Mouse (Mus musculus) forebrain, embryonic 12.5 days (tissue): ENCODE results near the gene Mdm4. TPM values are rescaled to one million over a fixed set of nuclear protein-coding genes. Genes with fewer than 3 reads are reported as not detected.
"Not testable (repeated sequence)": the region's sequence is repeated elsewhere in the genome, so short reads cannot be mapped to it uniquely, and the experiment has no call there.

ENCODE experiments used
- ATAC-seq: fragments of 200-750 bp; cut with Nextera tagmentation; 2 replicates; pipeline ENCODE4 v1.8.0; 2017; ENCODE audit warnings: moderate TSS enrichment; ENCODE audit not compliant: low FRiP score
- H3K27ac ChIP-seq: fragments of 300-500 bp; sonication (generic); 2 replicates; pipeline ENCODE4 v1.5.1; 2016; ENCODE audit warnings: mild to moderate bottlenecking
- H3K27me3 ChIP-seq: fragments of 300-500 bp; sonication (generic); 2 replicates; pipeline ENCODE4 v1.6.1; 2016; ENCODE audit warnings: mild to moderate bottlenecking
- H3K36me3 ChIP-seq: fragments of 300-500 bp; sonication (generic); replicated peaks from 2 replicates; pipeline ENCODE4 v1.6.1; 2016; ENCODE audit warnings: mild to moderate bottlenecking
- H3K4me1 ChIP-seq: fragments of 300-500 bp; sonication (generic); 2 replicates; pipeline ENCODE4 v1.6.1; 2016
- H3K4me2 ChIP-seq: fragments of 300-500 bp; sonication (generic); 2 replicates; pipeline ENCODE4 v1.6.1; 2016; ENCODE audit warnings: mild to moderate bottlenecking, moderate library complexity
- H3K4me3 ChIP-seq: fragments of 300-500 bp; sonication (generic); replicated peaks from 2 replicates; pipeline ENCODE4 v1.5.1; 2016; ENCODE audit warnings: mild to moderate bottlenecking
- H3K9ac ChIP-seq: fragments of 300-500 bp; sonication (generic); 2 replicates; pipeline ENCODE4 v1.6.1; 2016; ENCODE audit warnings: mild to moderate bottlenecking
- H3K9me3 ChIP-seq: fragments of 300-500 bp; sonication (generic); 2 replicates; pipeline ENCODE4 v1.6.1; 2016
- WGBS: fragments of 180-500 bp; shearing (Covaris S2); methylation state at CpG from one replicate; pipeline ENCODE4 v1.1.7; 2016; 5-methylcytosine and 5-hydroxymethylcytosine counted together
- polyA plus RNA-seq: library from polyadenylated mRNA; unstranded; fragments of >200 nt; fragmentation: Nextera tagmentation; extraction: Ambion mirVana; gene quantifications from 2 replicates; pipeline ENCODE4 v1.2.1, GENCODE M21; 2016

Gene Mdm4
- polyA plus RNA-seq, 1 experiment from 2014 or later = 53.1 TPM

- 93% methylated on average over 12 of the region's 13 CpGs for WGBS
- ATAC-seq = no peak
- no peak overlapping the region for H3K9ac ChIP-seq
- H3K27me3 ChIP-seq = no peaks in the 10 kb centered on the region
- H3K36me3 ChIP-seq = peaks cover 61% of the 10 kb centered on the region
- no peaks in the 10 kb centered on the region for H3K9me3 ChIP-seq
- no peak overlapping the region for H3K4me3 ChIP-seq
- H3K4me1 ChIP-seq = no peaks in the 10 kb centered on the region
- H3K4me2 ChIP-seq = no peak overlapping the region
- H3K27ac ChIP-seq = no peak overlapping the region
These were observed 18.2 kb downstream of the Mdm4 start for GRCm38 (mm10) chr1:133011955-133012841.

- Histone ChIP-seq H3K4me2 (no peak overlapping the region), H3K4me3 (no peak overlapping the region), H3K27me3 (no peaks in the 10 kb centered on the region), H3K4me1 (no peaks in the 10 kb centered on the region), H3K36me3 (peaks cover 58% of the 10 kb centered on the region), H3K9ac (no peak overlapping the region), H3K9me3 (no peaks in the 10 kb centered on the region), H3K27ac (no peak overlapping the region)
- WGBS = 91% methylated on average over 3 of the region's 3 CpGs
- no peak for ATAC-seq
These were observed 23.8 kb downstream of the Mdm4 start for GRCm38 (mm10) chr1:133006571-133006970.

- H3K27ac ChIP-seq = no peak overlapping the region
- H3K9ac ChIP-seq = no peak overlapping the region
- no peaks in the 10 kb centered on the region for H3K4me1 ChIP-seq
- ATAC-seq = no peak
- no peaks in the 10 kb centered on the region for H3K9me3 ChIP-seq
- H3K4me2 ChIP-seq = no peak overlapping the region
- 98% methylated on average over 6 of the region's 6 CpGs for WGBS
- no peaks in the 10 kb centered on the region for H3K27me3 ChIP-seq
- no peak overlapping the region for H3K4me3 ChIP-seq
- peaks cover 84% of the 10 kb centered on the region for H3K36me3 ChIP-seq
These were observed 30.0 kb downstream of the Mdm4 start for GRCm38 (mm10) chr1:133000347-133000746.

GRCm38 (mm10) chr1:132991580-132991979 is 38.8 kb downstream of the Mdm4 start:
- Histone ChIP-seq H3K9me3 (no peaks in the 10 kb centered on the region), H3K36me3 (peaks cover 82% of the 10 kb centered on the region), H3K27ac (no peak overlapping the region), H3K9ac (no peak overlapping the region), H3K4me1 (no peaks in the 10 kb centered on the region), H3K4me2 (no peak overlapping the region), H3K4me3 (no peak overlapping the region), H3K27me3 (no peaks in the 10 kb centered on the region)
- WGBS = 97% methylated on average over 7 of the region's 7 CpGs
- ATAC-seq = no peak

- H3K27me3 ChIP-seq = no peaks in the 10 kb centered on the region
- no peak for ATAC-seq
- H3K4me2 ChIP-seq = no peak overlapping the region
- H3K27ac ChIP-seq = no peak overlapping the region
- no peak overlapping the region for H3K9ac ChIP-seq
- no peak overlapping the region for H3K4me3 ChIP-seq
- no peaks in the 10 kb centered on the region for H3K9me3 ChIP-seq
- H3K4me1 ChIP-seq = no peaks in the 10 kb centered on the region
- peaks cover 78% of the 10 kb centered on the region for H3K36me3 ChIP-seq
- 99% methylated on average over 3 of the region's 3 CpGs for WGBS
These were observed 39.6 kb downstream of the Mdm4 start for GRCm38 (mm10) chr1:132990733-132991132.

- peaks cover 77% of the 10 kb centered on the region for H3K36me3 ChIP-seq
- not testable (repeated sequence) for H3K4me2 ChIP-seq, H3K4me3 ChIP-seq, H3K27me3 ChIP-seq, H3K27ac ChIP-seq, H3K4me1 ChIP-seq, H3K9ac ChIP-seq, ATAC-seq, H3K9me3 ChIP-seq
- WGBS = 92% methylated on average over 12 of the region's 12 CpGs
These were observed 41.6 kb downstream of the Mdm4 start for GRCm38 (mm10) chr1:132988556-132989459.

- H3K27ac ChIP-seq = no peak overlapping the region
- H3K36me3 ChIP-seq = peaks cover 45% of the 10 kb centered on the region
- H3K9ac ChIP-seq = no peak overlapping the region
- H3K4me3 ChIP-seq = no peak overlapping the region
- no peaks in the 10 kb centered on the region; the same call in 1 of the 2 replicates for H3K4me1 ChIP-seq
- peak; percentile 72; the same call in 1 of the 2 replicates for ATAC-seq
- 65% methylated on average over 7 of the region's 7 CpGs for WGBS
- no peaks in the 10 kb centered on the region for H3K9me3 ChIP-seq
- no peak overlapping the region for H3K4me2 ChIP-seq
- H3K27me3 ChIP-seq = no peaks in the 10 kb centered on the region
These were observed 47.6 kb downstream of the Mdm4 start for GRCm38 (mm10) chr1:132982728-132983127.

GRCm38 (mm10) chr1:132981232-132981631 is 49.1 kb downstream of the Mdm4 start:
- Histone ChIP-seq H3K27me3 (no peaks in the 10 kb centered on the region), H3K9me3 (no peaks in the 10 kb centered on the region), H3K27ac (no peak overlapping the region), H3K4me3 (no peak overlapping the region), H3K9ac (no peak overlapping the region), H3K36me3 (peaks cover 39% of the 10 kb centered on the region), H3K4me2 (no peak overlapping the region), H3K4me1 (no peaks in the 10 kb centered on the region; the same call in 1 of the 2 replicates)
- 91% methylated on average over 6 of the region's 6 CpGs for WGBS
- no peak for ATAC-seq

GRCm38 (mm10) chr1:132977402-132977801 is 53.0 kb downstream of the Mdm4 start:
- WGBS = 84% methylated on average over 1 of the region's 1 CpGs
- ATAC-seq = no peak
- Histone ChIP-seq H3K9me3 (no peaks in the 10 kb centered on the region), H3K9ac (no peak overlapping the region), H3K36me3 (peaks cover 10% of the 10 kb centered on the region), H3K27me3 (no peaks in the 10 kb centered on the region), H3K4me2 (no peak overlapping the region), H3K27ac (no peak overlapping the region), H3K4me3 (no peak overlapping the region), H3K4me1 (no peaks in the 10 kb centered on the region; the same call in 1 of the 2 replicates)

GRCm38 (mm10) chr1:132968659-132969058 is 61.7 kb downstream of the Mdm4 start:
- ATAC-seq = no peak
- no peaks in the 10 kb centered on the region for H3K4me1 ChIP-seq
- H3K27me3 ChIP-seq = no peaks in the 10 kb centered on the region
- no peak overlapping the region for H3K4me2 ChIP-seq
- no peak overlapping the region for H3K4me3 ChIP-seq
- H3K9ac ChIP-seq = no peak overlapping the region
- no peaks in the 10 kb centered on the region for H3K9me3 ChIP-seq
- no peaks in the 10 kb centered on the region for H3K36me3 ChIP-seq
- 25% methylated on average over 6 of the region's 6 CpGs for WGBS
- no peak overlapping the region for H3K27ac ChIP-seq

GRCm38 (mm10) chr1:132964691-132965090 is 65.7 kb downstream of the Mdm4 start:
- H3K4me2 ChIP-seq = no peak overlapping the region
- no peaks in the 10 kb centered on the region for H3K9me3 ChIP-seq
- no peak overlapping the region for H3K4me3 ChIP-seq
- ATAC-seq = no peak
- no peak overlapping the region for H3K9ac ChIP-seq
- H3K4me1 ChIP-seq = no peaks in the 10 kb centered on the region
- no peaks in the 10 kb centered on the region for H3K27me3 ChIP-seq
- no peaks in the 10 kb centered on the region for H3K36me3 ChIP-seq
- no peak overlapping the region for H3K27ac ChIP-seq
- WGBS = 91% methylated on average over 4 of the region's 4 CpGs

GRCm38 (mm10) chr1:132964106-132964505 is 66.3 kb downstream of the Mdm4 start:
- Histone ChIP-seq H3K27ac (no peak overlapping the region), H3K4me1 (no peaks in the 10 kb centered on the region), H3K4me3 (no peak overlapping the region), H3K27me3 (no peaks in the 10 kb centered on the region), H3K4me2 (no peak overlapping the region), H3K9me3 (no peaks in the 10 kb centered on the region), H3K9ac (no peak overlapping the region), H3K36me3 (no peaks in the 10 kb centered on the region)
- no peak for ATAC-seq
- 91% methylated on average over 2 of the region's 2 CpGs for WGBS
